Mouse (Mus musculus) CH12.LX (cell line): ENCODE measurements around the gene Cybrd1.

ENCODE experiments used
- CTCF ChIP-seq, 2 experiments: IDR thresholded peaks in 1 of 2; conservative IDR thresholded peaks in 1 of 2; 2 replicates each; pipeline ENCODE4 v1.5.1; 2011 to 2012; ENCODE audit warnings: low read depth in 2 of 2, low read length in 2 of 2, improper control_type of control experiment in 1 of 2, inconsistent platforms in 1 of 2, mild to moderate bottlenecking in 1 of 2, moderate library complexity in 1 of 2
- EP300 ChIP-seq: IDR thresholded peaks from 2 replicates; pipeline ENCODE4 v1.6.1; 2011; ENCODE audit warnings: low read length, improper control_type of control experiment
- MAX ChIP-seq: IDR thresholded peaks from 2 replicates; pipeline ENCODE4 v1.6.1; 2011; ENCODE audit warnings: low read length, improper control_type of control experiment
- MEF2A ChIP-seq: IDR thresholded peaks from 2 replicates; pipeline ENCODE4 v1.6.1; 2014; ENCODE audit warnings: low read depth, mild to moderate bottlenecking, inconsistent platforms, low read length, improper control_type of control experiment, borderline replicate concordance
- MXI1 ChIP-seq: IDR thresholded peaks from 2 replicates; pipeline ENCODE4 v1.6.1; 2011; ENCODE audit warnings: mild to moderate bottlenecking, low read depth, low read length, improper control_type of control experiment
- MYC ChIP-seq: IDR thresholded peaks from 2 replicates; pipeline ENCODE4 v1.6.1; 2011; ENCODE audit warnings: low read depth, mild to moderate bottlenecking, improper control_type of control experiment, low read length
- PAX5 ChIP-seq: IDR thresholded peaks from 2 replicates; pipeline ENCODE4 v1.6.1; 2012; ENCODE audit warnings: low read length, inconsistent platforms, mixed read lengths
- POLR2A ChIP-seq: IDR thresholded peaks from 2 replicates; pipeline ENCODE4 v1.6.1; 2011; ENCODE audit warnings: low read depth, mild to moderate bottlenecking, improper control_type of control experiment, low read length
- POLR2AphosphoS2 ChIP-seq: IDR thresholded peaks from 2 replicates; pipeline ENCODE4 v1.6.1; 2011; ENCODE audit warnings: low read depth, low read length, improper control_type of control experiment
- RCOR1 ChIP-seq: conservative IDR thresholded peaks from 2 replicates; pipeline ENCODE4 v1.6.1; 2012; ENCODE audit warnings: low read depth, mild to moderate bottlenecking, inconsistent platforms, low read length, improper control_type of control experiment
- SIN3A ChIP-seq: IDR thresholded peaks from 2 replicates; pipeline ENCODE4 v1.6.1; 2012; ENCODE audit warnings: low read length, improper control_type of control experiment, inconsistent platforms
- ZC3H11A ChIP-seq: IDR thresholded peaks from 2 replicates; pipeline ENCODE4 v1.6.1; 2012; ENCODE audit warnings: low read depth, mild to moderate bottlenecking, inconsistent platforms, low read length, improper control_type of control experiment
- ZMIZ1 ChIP-seq: IDR thresholded peaks from 2 replicates; pipeline ENCODE4 v1.6.1; 2012; ENCODE audit warnings: low read depth, mild to moderate bottlenecking, inconsistent platforms, low read length, improper control_type of control experiment

DNA sequence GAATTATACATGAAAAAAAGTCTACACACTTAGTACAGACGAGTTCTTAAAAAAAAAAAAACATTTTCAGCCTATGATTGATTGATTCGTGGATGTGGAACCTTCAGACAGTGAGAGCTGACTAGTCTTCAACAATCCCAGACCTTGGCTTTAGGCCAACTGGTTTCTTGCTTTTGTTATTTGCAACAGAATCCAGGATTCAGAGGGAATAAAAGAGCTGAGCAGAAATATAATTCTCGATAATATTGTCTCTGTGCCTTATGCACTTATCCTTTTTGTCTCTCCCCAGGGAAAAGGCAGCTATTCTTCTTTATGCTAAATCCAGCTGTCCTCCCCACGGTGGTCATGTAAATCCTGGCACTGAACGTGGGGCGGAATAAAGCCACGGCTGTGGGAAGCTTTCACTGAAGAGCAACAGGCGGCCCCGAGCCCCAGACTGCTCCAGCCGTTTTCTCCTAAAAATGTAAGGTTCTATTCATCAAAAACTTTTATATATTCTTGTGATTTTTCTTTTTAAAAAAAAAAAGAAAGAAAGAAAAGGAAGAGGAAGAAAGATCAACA is 50.8 kb downstream of the Cybrd1 start:
- TF ChIP-seq SIN3A (no peak), ZC3H11A (no peak), CTCF (conservative IDR thresholded peaks at IDR 0.05 in 1 of 2, IDR thresholded peaks at IDR 0.05 in 1 of 2; ENCODE audit: low read depth in 2 of 2, low read length in 2 of 2) (no peak), MAX (no peak), PAX5 (no peak), MXI1 (no peak), MEF2A (no peak), ZMIZ1 (no peak), POLR2AphosphoS2 (no peak), MYC (no peak), RCOR1 (no peak), EP300 (no peak), POLR2A (no peak)
